Mouse (Mus musculus) forebrain, embryonic 11.5 days (tissue): ENCODE measurements around the gene Pir. TPM values are rescaled to one million over a fixed set of nuclear protein-coding genes. Genes with fewer than 3 reads are reported as not detected.

Source experiments
- ATAC-seq: fragments of 200-750 bp; cut with Nextera tagmentation; replicated peaks from 2 replicates; pipeline ENCODE4 v1.8.0; 2017; ENCODE audit warnings: moderate TSS enrichment; ENCODE audit not compliant: low FRiP score
- DNase-seq: peaks from one replicate; pipeline ENCODE4 v3.0.0-alpha.2; 2017; ENCODE audit warnings: low spot score
- H3K27ac ChIP-seq: fragments of 300-500 bp; sonication (generic); 2 replicates; pipeline ENCODE4 v1.5.1; 2014; ENCODE audit warnings: low read depth, low read length
- H3K27me3 ChIP-seq: fragments of 300-500 bp; sonication (generic); 2 replicates; pipeline ENCODE4 v1.6.1; 2014; ENCODE audit warnings: mild to moderate bottlenecking, low read length, mixed read lengths; ENCODE audit not compliant: control insufficient read depth, insufficient read depth
- H3K36me3 ChIP-seq: fragments of 300-500 bp; sonication (generic); 2 replicates; pipeline ENCODE4 v1.6.1; 2014; ENCODE audit warnings: mild to moderate bottlenecking, low read length, moderate library complexity, mixed read lengths; ENCODE audit not compliant: control insufficient read depth, insufficient read depth
- H3K4me1 ChIP-seq: fragments of 300-500 bp; sonication (generic); replicated peaks from 2 replicates; pipeline ENCODE4 v1.6.1; 2014; ENCODE audit warnings: low read length, mixed read lengths; ENCODE audit not compliant: control insufficient read depth, insufficient read depth
- H3K4me2 ChIP-seq: fragments of 300-500 bp; sonication (generic); 2 replicates; pipeline ENCODE4 v1.6.1; 2014; ENCODE audit warnings: low read depth, mild to moderate bottlenecking, low read length, moderate library complexity, mixed read lengths; ENCODE audit not compliant: severe bottlenecking
- H3K4me3 ChIP-seq: fragments of 300-500 bp; sonication (generic); 2 replicates; pipeline ENCODE4 v1.5.1; 2014; ENCODE audit warnings: low read depth, low read length
- H3K9ac ChIP-seq: fragments of 300-500 bp; sonication (generic); 2 replicates; pipeline ENCODE4 v1.6.1; 2014; ENCODE audit warnings: low read length
- H3K9me3 ChIP-seq: fragments of 300-500 bp; sonication (generic); 2 replicates; pipeline ENCODE4 v1.6.1; 2016; ENCODE audit warnings: low read length, mixed read lengths; ENCODE audit not compliant: control insufficient read depth
- WGBS: fragments of 180-500 bp; shearing (Covaris S2); extraction: QIAGEN DNeasy Blood & Tissue Kit; methylation state at CpG from one replicate; pipeline ENCODE4 v1.1.7; 2014; 5-methylcytosine and 5-hydroxymethylcytosine counted together
- polyA plus RNA-seq: library from polyadenylated mRNA; unstranded; fragments of >200 nt; fragmentation: Nextera tagmentation; extraction: Ambion mirVana; gene quantifications from 2 replicates; pipeline ENCODE4 v1.2.1, GENCODE M21; 2014

Gene Pir
- polyA plus RNA-seq: 11.0 and 12.2 TPM in 2 replicates

DNA sequence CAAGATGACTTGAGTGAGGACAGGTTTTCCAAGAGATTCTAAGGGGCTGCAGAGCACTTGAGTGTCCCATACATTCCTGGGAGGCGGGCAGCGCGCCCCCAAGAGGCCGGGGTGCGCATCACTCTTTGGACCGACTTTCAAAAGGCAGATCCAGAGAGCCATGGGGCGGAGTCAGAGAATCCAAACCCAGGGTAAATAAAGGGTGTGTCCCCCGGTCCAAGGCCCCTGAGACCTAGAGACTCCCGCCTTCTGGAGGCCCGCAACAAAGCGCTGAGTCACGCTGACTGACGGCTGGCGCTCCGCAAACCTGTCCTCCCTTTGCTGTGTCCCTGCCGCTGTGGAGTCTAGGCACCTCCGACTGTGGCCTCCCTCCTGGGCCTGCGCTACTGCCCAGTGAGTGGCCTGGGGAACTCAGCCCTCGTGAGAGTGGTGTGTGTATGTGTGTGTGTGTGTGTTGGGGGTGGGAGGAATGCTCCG, at the start of gene Pir:
TSS of gene Pir (plus strand) at position 87 of the 477 bp plus-strand sequence.
- DNase-seq (peak; percentile 68), ATAC-seq (peak; percentile 87)
- Histone ChIP-seq H3K4me3 (peak within 1 kb of the TSS; percentile 26), H3K36me3 (no peaks in the 10 kb centered on the region), H3K9me3 (no peaks in the 10 kb centered on the region), H3K27ac (no peak within 1 kb of the TSS), H3K9ac (peak within 1 kb of the TSS; percentile 52), H3K27me3 (peaks cover 4% of the 10 kb centered on the region; the same call in 1 of the 2 replicates), H3K4me2 (peak within 1 kb of the TSS; percentile 48), H3K4me1 (no peaks in the 10 kb centered on the region)
- WGBS: 9% methylated on average over 20 of the region's 20 CpGs

DNA sequence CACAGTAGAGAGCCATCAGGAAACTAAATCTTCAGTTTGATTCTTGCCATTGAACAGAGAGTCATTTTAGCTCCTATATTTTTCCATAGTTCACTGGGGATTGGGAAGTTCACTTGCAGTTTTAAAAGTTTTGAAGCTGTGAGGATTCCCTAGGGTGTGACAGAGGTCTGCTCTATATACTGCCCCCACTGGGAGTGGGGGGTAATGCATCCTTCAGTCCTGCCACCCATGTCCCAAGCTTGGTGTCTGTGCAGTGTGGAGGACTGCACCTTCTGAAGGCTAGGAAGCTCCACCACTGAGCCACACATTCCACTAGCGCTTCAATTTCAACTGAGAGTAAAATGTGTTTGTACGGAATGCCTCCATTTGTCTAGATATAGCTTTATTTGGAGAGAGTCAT, 47.2 kb upstream of the Pir start:
- no peak overlapping the region for H3K27ac ChIP-seq
- ATAC-seq: no peak
- no peak overlapping the region for H3K4me3 ChIP-seq
- no peaks in the 10 kb centered on the region for H3K27me3 ChIP-seq
- no peaks in the 10 kb centered on the region for H3K4me1 ChIP-seq
- no peaks in the 10 kb centered on the region for H3K36me3 ChIP-seq
- 68% methylated on average over 2 of the region's 2 CpGs for WGBS
- H3K4me2 ChIP-seq: no peak overlapping the region
- peak; percentile 47 for DNase-seq
- H3K9me3 ChIP-seq: no peaks in the 10 kb centered on the region
- H3K9ac ChIP-seq: no peak overlapping the region

DNA sequence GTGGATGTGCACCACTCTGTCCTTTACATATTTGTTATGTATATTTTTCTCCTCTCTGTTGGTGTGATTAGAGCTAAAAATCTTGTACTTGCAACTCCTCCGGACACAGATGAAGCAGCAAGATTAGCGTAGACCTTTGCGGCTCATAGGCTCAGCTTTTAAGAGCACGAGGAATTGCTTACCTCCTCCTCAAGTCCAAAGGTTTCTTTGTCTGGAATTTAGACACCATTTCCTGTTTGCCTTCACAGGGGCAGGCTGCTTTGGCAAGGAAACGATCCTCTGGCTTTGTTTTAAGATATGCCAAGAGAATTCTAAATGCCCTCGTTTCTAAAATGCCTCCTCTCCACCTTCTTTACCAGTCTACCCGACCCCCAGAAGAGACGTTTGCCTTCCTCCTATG, 35.8 kb upstream of the Pir start:
- WGBS: 72% methylated on average over 8 of the region's 8 CpGs
- no peak overlapping the region for H3K9ac ChIP-seq
- DNase-seq: no peak
- no peaks in the 10 kb centered on the region for H3K4me1 ChIP-seq
- no peak overlapping the region for H3K4me3 ChIP-seq
- H3K4me2 ChIP-seq: no peak overlapping the region
- H3K27me3 ChIP-seq: no peaks in the 10 kb centered on the region; the same call in 1 of the 2 replicates
- no peaks in the 10 kb centered on the region for H3K36me3 ChIP-seq
- H3K27ac ChIP-seq: no peak overlapping the region
- H3K9me3 ChIP-seq: no peaks in the 10 kb centered on the region
- ATAC-seq: no peak

DNA sequence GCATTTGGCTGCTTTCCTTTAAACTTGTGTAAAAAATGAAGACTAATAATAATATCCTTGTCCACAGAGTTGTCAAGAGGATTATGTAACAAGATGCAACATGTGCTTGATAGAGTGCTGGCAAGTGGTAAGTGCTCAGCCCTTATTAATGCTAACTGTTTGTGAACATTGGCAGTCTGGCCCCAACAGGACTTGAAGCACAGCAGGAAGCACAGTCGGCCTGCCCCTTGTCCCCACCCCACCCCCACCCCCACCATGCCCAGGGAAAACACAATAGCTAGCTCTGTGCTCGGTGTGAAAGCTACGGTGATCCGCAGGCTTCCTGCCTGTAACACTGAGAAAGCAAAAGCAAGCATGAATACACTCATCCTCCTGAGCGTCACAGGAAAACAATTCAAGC, 23.5 kb upstream of the Pir start:
- H3K4me2 ChIP-seq: 0 out of 2 replicates have a peak overlapping the region, but pooled peaks have one; percentile 18
- H3K27me3 ChIP-seq: peaks cover 5% of the 10 kb centered on the region; the same call in 1 of the 2 replicates
- ATAC-seq (peak; percentile 78), DNase-seq (peak; percentile 53)
- no peak overlapping the region for H3K9ac ChIP-seq
- no peaks in the 10 kb centered on the region for H3K9me3 ChIP-seq
- WGBS: 15% methylated on average over 5 of the region's 5 CpGs
- no peaks in the 10 kb centered on the region for H3K4me1 ChIP-seq
- H3K27ac ChIP-seq: no peak overlapping the region
- H3K36me3 ChIP-seq: no peaks in the 10 kb centered on the region
- no peak overlapping the region for H3K4me3 ChIP-seq

DNA sequence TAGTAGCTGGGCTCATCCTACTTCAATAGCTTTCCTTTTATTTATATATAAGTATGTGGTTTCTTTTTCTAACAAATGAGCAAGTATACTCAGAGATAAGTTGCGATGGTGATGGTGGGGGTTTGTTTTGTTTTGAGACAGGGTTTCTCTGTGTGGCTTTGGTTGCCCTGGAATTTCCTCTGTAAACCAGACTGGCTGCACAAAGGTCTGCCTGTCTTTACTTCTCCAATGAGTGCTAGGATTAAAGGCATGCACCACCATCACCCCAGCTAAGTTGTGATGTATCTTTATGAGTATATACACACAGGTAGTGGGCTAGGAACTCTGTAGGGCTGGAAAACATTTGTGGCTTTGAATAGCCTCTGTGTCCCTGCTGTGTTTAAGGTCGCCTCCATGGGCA, 22.4 kb upstream of the Pir start:
- Histone ChIP-seq H3K4me1 (no peaks in the 10 kb centered on the region), H3K27me3 (peaks cover 7% of the 10 kb centered on the region; the same call in 1 of the 2 replicates), H3K9ac (no peak overlapping the region), H3K4me2 (no peak overlapping the region), H3K27ac (no peak overlapping the region), H3K36me3 (no peaks in the 10 kb centered on the region), H3K4me3 (no peak overlapping the region), H3K9me3 (no peaks in the 10 kb centered on the region)
- no peak for DNase-seq
- ATAC-seq: no peak
- WGBS: 59% methylated on average over 2 of the region's 2 CpGs

DNA sequence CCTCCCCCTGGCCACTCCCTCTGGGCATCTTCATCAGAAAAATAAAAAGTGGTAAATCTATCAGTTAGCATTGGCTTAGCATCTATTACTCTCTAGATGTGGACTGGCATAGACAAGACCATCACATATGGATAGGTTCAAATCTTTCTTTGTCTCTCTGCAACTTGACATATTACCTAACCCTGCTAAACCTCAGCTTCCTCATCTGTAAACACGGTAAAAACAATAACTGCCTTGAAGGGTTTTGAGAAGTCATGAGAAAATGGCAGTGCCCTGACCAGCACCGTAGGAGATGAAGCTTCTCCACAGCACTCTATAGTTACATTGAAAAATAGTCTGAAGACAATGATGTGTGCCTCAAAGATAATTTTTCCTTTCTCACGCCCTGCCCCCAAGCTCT, 12.6 kb upstream of the Pir start:
- Histone ChIP-seq H3K4me1 (no peaks in the 10 kb centered on the region), H3K4me3 (no peak overlapping the region), H3K27ac (no peak overlapping the region), H3K9me3 (no peaks in the 10 kb centered on the region), H3K9ac (no peak overlapping the region), H3K27me3 (peaks cover 5% of the 10 kb centered on the region; the same call in 1 of the 2 replicates), H3K4me2 (no peak overlapping the region), H3K36me3 (no peaks in the 10 kb centered on the region)
- no peak for DNase-seq
- ATAC-seq: no peak
- WGBS: 83% methylated on average over 3 of the region's 3 CpGs

DNA sequence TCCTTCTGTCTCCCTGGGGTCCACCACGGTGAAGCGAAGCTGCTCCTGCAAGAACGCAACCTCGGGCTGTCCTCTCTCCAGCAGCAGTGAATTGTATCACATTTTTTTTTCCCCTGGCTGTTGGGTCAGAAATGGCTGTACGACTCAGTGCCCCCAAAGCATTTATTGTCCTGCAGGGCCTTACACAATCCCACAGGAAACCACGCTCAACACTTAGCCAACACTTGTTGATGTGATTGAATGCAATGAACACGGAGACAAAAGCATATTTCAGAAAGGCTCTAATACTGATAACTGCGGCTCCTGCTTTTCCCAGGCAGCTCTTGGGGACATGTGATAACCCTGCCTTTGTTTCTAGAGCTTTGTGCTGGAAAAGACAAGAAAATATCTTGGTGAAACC, 11.1 kb upstream of the Pir start, which contains the start of gene Bmx:
TSS of gene Bmx (minus strand) at position 137 of the 400 bp plus-strand sequence.
- DNase-seq (no peak), ATAC-seq (no peak)
- no peak within 1 kb of the TSS for H3K9ac ChIP-seq
- H3K27ac ChIP-seq: no peak within 1 kb of the TSS
- no peaks in the 10 kb centered on the region for H3K9me3 ChIP-seq
- WGBS: 74% methylated on average over 8 of the region's 8 CpGs
- H3K4me2 ChIP-seq: no peak within 1 kb of the TSS
- H3K36me3 ChIP-seq: no peaks in the 10 kb centered on the region
- H3K4me1 ChIP-seq: no peaks in the 10 kb centered on the region
- peaks cover 7% of the 10 kb centered on the region; the same call in 1 of the 2 replicates for H3K27me3 ChIP-seq
- no peak within 1 kb of the TSS for H3K4me3 ChIP-seq

DNA sequence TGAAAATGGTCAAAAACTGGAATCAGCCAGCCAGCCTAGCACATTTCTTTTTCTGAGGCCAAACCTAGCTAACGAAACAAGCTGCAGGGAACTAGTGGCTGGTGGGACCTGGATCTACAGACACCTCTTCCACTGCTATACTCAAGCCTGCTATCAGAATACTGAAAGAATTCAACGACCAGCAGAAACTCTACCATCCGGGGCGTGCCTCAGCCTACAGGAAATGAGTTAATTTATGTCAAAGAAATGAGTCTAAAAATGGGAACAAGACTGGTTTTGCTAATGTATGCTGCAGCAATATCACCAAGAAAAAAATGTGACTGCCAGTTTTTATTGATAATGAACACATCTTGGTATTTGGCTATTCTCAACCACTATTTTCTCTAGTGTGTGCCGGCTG, 10.5 kb upstream of the Pir start:
- WGBS: 92% methylated on average over 5 of the region's 5 CpGs
- H3K36me3 ChIP-seq: no peaks in the 10 kb centered on the region
- H3K4me2 ChIP-seq: no peak overlapping the region
- no peak overlapping the region for H3K9ac ChIP-seq
- H3K9me3 ChIP-seq: no peaks in the 10 kb centered on the region
- no peak for ATAC-seq
- peaks cover 7% of the 10 kb centered on the region; the same call in 1 of the 2 replicates for H3K27me3 ChIP-seq
- no peak for DNase-seq
- H3K27ac ChIP-seq: no peak overlapping the region
- H3K4me3 ChIP-seq: no peak overlapping the region
- no peaks in the 10 kb centered on the region for H3K4me1 ChIP-seq

DNA sequence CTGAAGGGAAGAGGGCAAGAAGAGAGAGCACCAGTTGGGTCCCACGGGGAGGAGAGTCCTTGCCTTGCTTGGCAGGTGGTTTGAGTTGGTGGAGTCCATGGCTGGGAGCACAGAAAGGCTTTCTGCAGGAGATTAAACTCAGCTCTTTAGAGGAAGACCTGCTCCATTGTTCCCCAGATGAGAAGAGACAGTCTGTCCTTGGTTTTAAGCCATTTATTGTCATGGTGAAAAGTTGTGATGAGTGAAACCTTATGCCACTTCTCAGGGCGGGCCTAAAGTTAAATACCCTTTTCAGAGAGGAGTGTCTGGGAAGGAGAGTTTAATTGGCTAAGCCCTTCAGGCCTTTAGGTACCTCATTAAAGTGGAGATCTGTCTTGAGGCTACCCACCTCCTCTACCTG, 6.9 kb upstream of the Pir start:
- H3K27me3 ChIP-seq: peaks cover 6% of the 10 kb centered on the region; the same call in 1 of the 2 replicates
- ATAC-seq (no peak), DNase-seq (no peak)
- 30% methylated on average over 2 of the region's 2 CpGs for WGBS
- H3K9ac ChIP-seq: no peak overlapping the region
- no peak overlapping the region for H3K27ac ChIP-seq
- no peaks in the 10 kb centered on the region for H3K36me3 ChIP-seq
- no peak overlapping the region for H3K4me2 ChIP-seq
- H3K4me1 ChIP-seq: no peaks in the 10 kb centered on the region
- no peak overlapping the region for H3K4me3 ChIP-seq
- no peaks in the 10 kb centered on the region for H3K9me3 ChIP-seq
